Mouse (Mus musculus): Measurements from ENCODE around the gene Ndufa12.

Gene Ndufa12

GRCm38 (mm10) chr10:94198482-94199405 lies at the start of gene Ndufa12:
Gene Ndufa12 (plus strand): TSS chr10:94198720.
- DNase-seq: peak; percentile 96

- no peak for DNase-seq
These were observed 47.0 kb upstream of the Ndufa12 start for GRCm38 (mm10) chr10:94151488-94151887.

GRCm38 (mm10) chr10:94153841-94154240 lies 44.7 kb upstream of the Ndufa12 start:
- DNase-seq: no peak

GRCm38 (mm10) chr10:94158962-94159361 lies 39.6 kb upstream of the Ndufa12 start:
- no peak for DNase-seq

GRCm38 (mm10) chr10:94159406-94159805 lies 39.1 kb upstream of the Ndufa12 start:
- no peak for DNase-seq

- DNase-seq: no peak
These were observed 37.3 kb upstream of the Ndufa12 start for GRCm38 (mm10) chr10:94161051-94161765.

- DNase-seq: no peak
These were observed 36.5 kb upstream of the Ndufa12 start for GRCm38 (mm10) chr10:94162031-94162430.

- DNase-seq: no peak
These were observed 34.2 kb upstream of the Ndufa12 start for GRCm38 (mm10) chr10:94164104-94164845.

- no peak for DNase-seq
These were observed 33.1 kb upstream of the Ndufa12 start for GRCm38 (mm10) chr10:94165426-94165825.

GRCm38 (mm10) chr10:94167051-94167750 lies 31.3 kb upstream of the Ndufa12 start:
- DNase-seq: no peak

GRCm38 (mm10) chr10:94171440-94172130 lies 26.9 kb upstream of the Ndufa12 start:
- DNase-seq: no peak

GRCm38 (mm10) chr10:94172137-94172536 lies 26.4 kb upstream of the Ndufa12 start:
- no peak for DNase-seq

GRCm38 (mm10) chr10:94172706-94173105 lies 25.8 kb upstream of the Ndufa12 start:
- DNase-seq: no peak

- DNase-seq: no peak
These were observed 23.9 kb upstream of the Ndufa12 start for GRCm38 (mm10) chr10:94174652-94175051.

GRCm38 (mm10) chr10:94183199-94183598 lies 15.3 kb upstream of the Ndufa12 start:
- DNase-seq: no peak

- DNase-seq: no peak
These were observed 6.5 kb downstream of the Ndufa12 start for GRCm38 (mm10) chr10:94204973-94205372.

- no peak for DNase-seq
These were observed 12.4 kb downstream of the Ndufa12 start for GRCm38 (mm10) chr10:94210718-94211618.

- no peak for DNase-seq
These were observed 13.2 kb downstream of the Ndufa12 start for GRCm38 (mm10) chr10:94211725-94212124.

GRCm38 (mm10) chr10:94225026-94225750 lies 26.7 kb downstream of the Ndufa12 start:
- DNase-seq: no peak

Data from cerebellum, adult 9-10 months (tissue).